Mouse (Mus musculus) thymus, postnatal 14 days (tissue): Measurements from ENCODE around the gene Plekhg2.

Source experiments
- DNase-seq: peaks from one replicate; pipeline ENCODE4 v3.0.0; 2021

The Plekhg2 gene

GRCm38 (mm10) chr7:28362441-28363060 is 9.8 kb downstream of the Plekhg2 start:
- no peak for DNase-seq

- DNase-seq: no peak
Observed at GRCm38 (mm10) chr7:28361647-28362341, 10.6 kb downstream of the Plekhg2 start.

GRCm38 (mm10) chr7:28360291-28360690 is 12.1 kb downstream of the Plekhg2 start:
- DNase-seq: no peak

- no peak for DNase-seq
Observed at GRCm38 (mm10) chr7:28359854-28360253, 12.5 kb downstream of the Plekhg2 start.

GRCm38 (mm10) chr7:28358431-28358830 is 14.0 kb downstream of the Plekhg2 start:
- no peak for DNase-seq

- no peak for DNase-seq
Observed at GRCm38 (mm10) chr7:28357984-28358383, 14.4 kb downstream of the Plekhg2 start.

- no peak for DNase-seq
Observed at GRCm38 (mm10) chr7:28356981-28357380, 15.4 kb downstream of the Plekhg2 start.

- peak; percentile 72 for DNase-seq
Observed at GRCm38 (mm10) chr7:28355221-28355620, 17.2 kb downstream of the Plekhg2 start.

GRCm38 (mm10) chr7:28354596-28354995 is 17.8 kb downstream of the Plekhg2 start:
- DNase-seq: no peak

- DNase-seq: no peak
Observed at GRCm38 (mm10) chr7:28354113-28354581, 18.3 kb downstream of the Plekhg2 start.

- peak; percentile 48 for DNase-seq
Observed at GRCm38 (mm10) chr7:28353267-28353666, 19.1 kb downstream of the Plekhg2 start.

GRCm38 (mm10) chr7:28351676-28352191 is 20.7 kb downstream of the Plekhg2 start:
- no peak for DNase-seq

GRCm38 (mm10) chr7:28350155-28350883 is 22.1 kb downstream of the Plekhg2 start, which contains the start of gene Rps16:
Gene Rps16, plus strand, starts transcription at chr7:28350652.
- DNase-seq: peak; percentile 99

- DNase-seq: no peak
Observed at GRCm38 (mm10) chr7:28348601-28349000, 23.8 kb downstream of the Plekhg2 start.

- DNase-seq: no peak
Observed at GRCm38 (mm10) chr7:28347746-28348145, 24.7 kb downstream of the Plekhg2 start.

GRCm38 (mm10) chr7:28344637-28345036 is 27.8 kb downstream of the Plekhg2 start:
- peak; percentile 73 for DNase-seq

GRCm38 (mm10) chr7:28341381-28341780 is 31.0 kb downstream of the Plekhg2 start:
- no peak for DNase-seq

- peak; percentile 61 for DNase-seq
Observed at GRCm38 (mm10) chr7:28339213-28339917, 33.0 kb downstream of the Plekhg2 start.

- peak; percentile 98 for DNase-seq
Observed at GRCm38 (mm10) chr7:28338108-28338998, 34.0 kb downstream of the Plekhg2 start, which contains the start of gene Supt5. Gene Supt5, minus strand, starts transcription at chr7:28338746.

- no peak for DNase-seq
Observed at GRCm38 (mm10) chr7:28335471-28335870, 36.9 kb downstream of the Plekhg2 start.

- no peak for DNase-seq
Observed at GRCm38 (mm10) chr7:28334534-28334933, 37.9 kb downstream of the Plekhg2 start.

- no peak for DNase-seq
Observed at GRCm38 (mm10) chr7:28328260-28328659, 44.1 kb downstream of the Plekhg2 start.
